Mouse (Mus musculus): ENCODE data around the gene Csnk2b. TPM values are rescaled to one million over a fixed set of nuclear protein-coding genes. Genes with fewer than 3 reads are reported as not detected.

The Csnk2b gene
- polyA plus RNA-seq, 1 experiment from 2014 or later = 246 TPM

DNA sequence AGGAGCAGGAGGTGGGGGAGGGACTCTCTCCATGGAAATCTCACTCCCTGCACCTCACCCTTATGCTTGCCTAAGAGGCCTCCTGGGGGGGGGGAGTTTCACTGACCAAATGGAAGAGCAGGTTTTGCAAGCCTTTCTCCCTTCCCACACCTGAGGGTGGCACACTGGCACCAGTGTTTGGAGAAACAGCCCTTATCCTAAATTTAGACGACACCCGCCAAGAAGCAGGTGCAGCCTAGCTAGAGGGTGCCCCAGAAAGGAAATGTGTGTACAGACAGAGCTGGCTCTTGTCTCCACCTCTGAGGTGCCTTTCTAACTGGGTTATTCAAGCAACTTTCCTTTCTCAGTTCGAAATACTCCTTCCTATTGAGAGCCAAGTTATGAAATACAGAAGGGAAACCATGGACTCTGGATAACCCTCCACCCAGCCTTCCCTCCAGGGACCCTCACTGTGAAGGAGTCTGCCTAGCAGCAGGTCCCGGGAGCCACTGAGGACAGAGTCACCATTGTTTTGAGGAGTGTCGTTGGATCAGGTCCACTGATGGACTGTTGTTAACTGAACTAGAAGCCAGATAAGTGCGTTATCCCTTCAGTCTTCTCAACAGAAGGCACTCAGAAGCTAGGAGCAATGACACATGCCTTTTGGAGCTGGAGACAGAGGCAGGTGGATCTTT is 51.2 kb downstream of the Csnk2b start:
- WGBS = 43% methylated on average over 6 of the region's 6 CpGs
- no peaks in the 10 kb centered on the region for H3K36me3 ChIP-seq
- no peak overlapping the region for H3K4me3 ChIP-seq
- no peak overlapping the region for H3K27ac ChIP-seq
- no peaks in the 10 kb centered on the region for H3K9me3 ChIP-seq
- H3K27me3 ChIP-seq (ENCODE audit: insufficient read depth, poor library complexity, severe bottlenecking) = peaks cover 49% of the 10 kb centered on the region
- DNase-seq (ENCODE audit: low spot score) = no peak
- peaks cover 14% of the 10 kb centered on the region for H3K4me1 ChIP-seq

DNA sequence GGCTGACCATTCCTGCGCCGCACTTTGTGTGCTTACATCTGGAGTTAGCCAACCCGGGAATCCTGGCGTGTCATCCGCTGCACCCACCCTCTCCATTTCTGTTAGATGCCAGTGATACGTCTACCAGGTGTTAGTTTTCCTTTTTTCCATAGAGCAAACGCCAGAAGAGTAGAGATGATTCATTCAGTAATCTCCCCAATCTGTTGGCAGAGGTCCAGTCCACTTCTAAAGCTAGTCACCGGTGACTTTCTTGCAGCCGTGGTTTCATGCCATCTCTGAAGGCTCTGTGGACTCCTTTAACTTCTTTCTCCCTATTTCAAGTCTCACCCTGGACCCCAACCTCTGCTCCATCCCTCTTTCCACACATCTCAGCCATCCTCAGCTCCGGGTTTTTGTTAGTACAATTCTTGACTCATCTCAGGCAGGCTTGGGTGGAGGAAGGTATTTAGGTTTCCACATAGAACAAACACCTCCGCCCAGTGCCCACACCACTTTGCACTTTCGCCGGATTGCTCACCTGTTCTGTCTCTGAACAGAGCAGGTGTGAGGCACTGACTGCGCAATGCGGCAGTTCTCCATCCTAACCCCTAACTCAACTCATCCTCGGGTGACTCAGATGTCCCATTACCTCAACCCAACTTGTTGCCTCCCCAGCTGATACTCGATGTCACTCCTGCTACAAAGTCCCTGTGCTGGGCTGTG is 53.5 kb downstream of the Csnk2b start:
- no peak overlapping the region for H3K4me3 ChIP-seq
- no peak for DNase-seq (ENCODE audit: low spot score)
- H3K9me3 ChIP-seq = no peaks in the 10 kb centered on the region
- no peak overlapping the region for H3K27ac ChIP-seq
- 0 out of 2 replicates have a peak, but pooled peaks cover under 1% of the 10 kb centered on the region for H3K36me3 ChIP-seq
- H3K27me3 ChIP-seq (ENCODE audit: insufficient read depth, poor library complexity, severe bottlenecking) = peaks cover 64% of the 10 kb centered on the region
- WGBS = 77% methylated on average over 17 of the region's 17 CpGs
- H3K4me1 ChIP-seq = peaks cover 25% of the 10 kb centered on the region

Other genes with a start within 250 kb of the Csnk2b start
- 2.2 and 4.1 TPM in 2 replicates for gene Zbtb12, start 242.6 kb downstream of the Csnk2b start, polyA plus RNA-seq (2016; fragmentation: Nextera tagmentation; extraction: Ambion mirVana)
- not detected in 2 replicates for gene Gm20547, start 240.0 kb downstream of the Csnk2b start, polyA plus RNA-seq (2016; fragmentation: Nextera tagmentation; extraction: Ambion mirVana)
- gene C2, start 223.8 kb downstream of the Csnk2b start, polyA plus RNA-seq (2016; fragmentation: Nextera tagmentation; extraction: Ambion mirVana) = 0.67 and 1.6 TPM in 2 replicates
- gene Ehmt2, start 223.6 kb downstream of the Csnk2b start, polyA plus RNA-seq (2016; fragmentation: Nextera tagmentation; extraction: Ambion mirVana) = 46.3 and 66.0 TPM in 2 replicates
- 0.10 and 0.41 TPM in 2 replicates for gene Slc44a4, start 207.6 kb downstream of the Csnk2b start, polyA plus RNA-seq (2016; fragmentation: Nextera tagmentation; extraction: Ambion mirVana)
- 21.3 and 25.5 TPM in 2 replicates for gene Neu1, start 190.8 kb downstream of the Csnk2b start, polyA plus RNA-seq (2016; fragmentation: Nextera tagmentation; extraction: Ambion mirVana)
- gene Hspa1b, start 162.8 kb downstream of the Csnk2b start, polyA plus RNA-seq (2016; fragmentation: Nextera tagmentation; extraction: Ambion mirVana) = 0.20 TPM in 1 of 2 replicates, not detected in the other
- gene Gm20481, start 152.1 kb downstream of the Csnk2b start, polyA plus RNA-seq (2016; fragmentation: Nextera tagmentation; extraction: Ambion mirVana) = 0.52 TPM in 1 of 2 replicates, not detected in the other
- 1.8 and 2.4 TPM in 2 replicates for gene Hspa1a, start 149.9 kb downstream of the Csnk2b start, polyA plus RNA-seq (2016; fragmentation: Nextera tagmentation; extraction: Ambion mirVana)
- gene Hspa1l, start 149.3 kb downstream of the Csnk2b start, polyA plus RNA-seq (2016; fragmentation: Nextera tagmentation; extraction: Ambion mirVana) = 1.6 and 1.7 TPM in 2 replicates
- 197 and 247 TPM in 2 replicates for gene Lsm2, start 140.2 kb downstream of the Csnk2b start, polyA plus RNA-seq (2016; fragmentation: Nextera tagmentation; extraction: Ambion mirVana)
- 112 and 166 TPM in 2 replicates for gene Vars, start 121.1 kb downstream of the Csnk2b start, polyA plus RNA-seq (2016; fragmentation: Nextera tagmentation; extraction: Ambion mirVana)
- 0.26 and 0.34 TPM in 2 replicates for gene Vwa7, start 105.5 kb downstream of the Csnk2b start, polyA plus RNA-seq (2016; fragmentation: Nextera tagmentation; extraction: Ambion mirVana)
- gene Sapcd1, start 94.0 kb downstream of the Csnk2b start, polyA plus RNA-seq (2016; fragmentation: Nextera tagmentation; extraction: Ambion mirVana) = 3.3 and 4.0 TPM in 2 replicates
- gene Msh5, start 75.3 kb downstream of the Csnk2b start, polyA plus RNA-seq (2016; fragmentation: Nextera tagmentation; extraction: Ambion mirVana) = 3.9 and 5.4 TPM in 2 replicates
- 374 and 380 TPM in 2 replicates for gene Clic1, start 72.1 kb downstream of the Csnk2b start, polyA plus RNA-seq (2016; fragmentation: Nextera tagmentation; extraction: Ambion mirVana)
- 192 and 290 TPM in 2 replicates for gene Ddah2, start 63.0 kb downstream of the Csnk2b start, polyA plus RNA-seq (2016; fragmentation: Nextera tagmentation; extraction: Ambion mirVana)
- not detected in 2 replicates for gene Ly6g6c, start 56.7 kb downstream of the Csnk2b start, polyA plus RNA-seq (2016; fragmentation: Nextera tagmentation; extraction: Ambion mirVana)
- 0.63 and 1.0 TPM in 2 replicates for gene Mpig6b, start 55.9 kb downstream of the Csnk2b start, polyA plus RNA-seq (2016; fragmentation: Nextera tagmentation; extraction: Ambion mirVana)
- 0.18 and 0.39 TPM in 2 replicates for gene Ly6g6e, start 45.2 kb downstream of the Csnk2b start, polyA plus RNA-seq (2016; fragmentation: Nextera tagmentation; extraction: Ambion mirVana)
- 2.5 and 2.6 TPM in 2 replicates for gene Ly6g6d, start 44.0 kb downstream of the Csnk2b start, polyA plus RNA-seq (2016; fragmentation: Nextera tagmentation; extraction: Ambion mirVana)
- 0.91 and 1.0 TPM in 2 replicates for gene Ly6g6f, start 36.4 kb downstream of the Csnk2b start, polyA plus RNA-seq (2016; fragmentation: Nextera tagmentation; extraction: Ambion mirVana)
- gene Abhd16a, start 32.8 kb downstream of the Csnk2b start, polyA plus RNA-seq (2016; fragmentation: Nextera tagmentation; extraction: Ambion mirVana) = 66.7 and 69.8 TPM in 2 replicates
- gene Ly6g5c, start 13.8 kb downstream of the Csnk2b start, polyA plus RNA-seq (2016; fragmentation: Nextera tagmentation; extraction: Ambion mirVana) = not detected in 2 replicates
- 0.73 and 0.99 TPM in 2 replicates for gene Ly6g5b, start 6.6 kb downstream of the Csnk2b start, polyA plus RNA-seq (2016; fragmentation: Nextera tagmentation; extraction: Ambion mirVana)
- gene Gpank1, start 598 bp downstream of the Csnk2b start, polyA plus RNA-seq (2016; fragmentation: Nextera tagmentation; extraction: Ambion mirVana) = 17.1 and 24.5 TPM in 2 replicates
- 7.4 and 11.5 TPM in 2 replicates for gene D17H6S53E, start 4.3 kb upstream of the Csnk2b start, polyA plus RNA-seq (2016; fragmentation: Nextera tagmentation; extraction: Ambion mirVana)
- gene Apom, start 10.0 kb upstream of the Csnk2b start, polyA plus RNA-seq (2016; fragmentation: Nextera tagmentation; extraction: Ambion mirVana) = 3.0 and 72.5 TPM in 2 replicates
- 51.4 and 65.5 TPM in 2 replicates for gene Bag6, start 13.1 kb upstream of the Csnk2b start, polyA plus RNA-seq (2016; fragmentation: Nextera tagmentation; extraction: Ambion mirVana)
- 137 and 161 TPM in 2 replicates for gene Prrc2a, start 42.8 kb upstream of the Csnk2b start, polyA plus RNA-seq (2016; fragmentation: Nextera tagmentation; extraction: Ambion mirVana)
- 0.85 and 2.1 TPM in 2 replicates for gene Aif1, start 54.0 kb upstream of the Csnk2b start, polyA plus RNA-seq (2016; fragmentation: Nextera tagmentation; extraction: Ambion mirVana)
- gene Lst1, start 66.4 kb upstream of the Csnk2b start, polyA plus RNA-seq (2016; fragmentation: Nextera tagmentation; extraction: Ambion mirVana) = 1.5 and 2.2 TPM in 2 replicates
- gene Ltb, start 72.4 kb upstream of the Csnk2b start, polyA plus RNA-seq (2016; fragmentation: Nextera tagmentation; extraction: Ambion mirVana) = 0.15 TPM in 1 of 2 replicates, not detected in the other
- gene Tnf, start 80.0 kb upstream of the Csnk2b start, polyA plus RNA-seq (2016; fragmentation: Nextera tagmentation; extraction: Ambion mirVana) = 0.15 TPM in 1 of 2 replicates, not detected in the other
- gene Lta, start 83.3 kb upstream of the Csnk2b start, polyA plus RNA-seq (2016; fragmentation: Nextera tagmentation; extraction: Ambion mirVana) = not detected in 2 replicates
- 0.30 TPM in 1 of 2 replicates, not detected in the other for gene Gm16181, start 98.8 kb upstream of the Csnk2b start, polyA plus RNA-seq (2016; fragmentation: Nextera tagmentation; extraction: Ambion mirVana)
- gene Atp6v1g2, start 111.6 kb upstream of the Csnk2b start, polyA plus RNA-seq (2016; fragmentation: Nextera tagmentation; extraction: Ambion mirVana) = 6.5 and 10.1 TPM in 2 replicates
- gene Nfkbil1, start 113.7 kb upstream of the Csnk2b start, polyA plus RNA-seq (2016; fragmentation: Nextera tagmentation; extraction: Ambion mirVana) = 8.4 and 10.4 TPM in 2 replicates
- 367 and 489 TPM in 2 replicates for gene Ddx39b, start 119.7 kb upstream of the Csnk2b start, polyA plus RNA-seq (2016; fragmentation: Nextera tagmentation; extraction: Ambion mirVana)
- gene H2-D1, start 140.7 kb upstream of the Csnk2b start, polyA plus RNA-seq (2016; fragmentation: Nextera tagmentation; extraction: Ambion mirVana) = 22.5 and 25.0 TPM in 2 replicates
- gene H2-Q1, start 198.4 kb upstream of the Csnk2b start, polyA plus RNA-seq (2016; fragmentation: Nextera tagmentation; extraction: Ambion mirVana) = 0.80 and 1.2 TPM in 2 replicates
- 11.2 and 15.9 TPM in 2 replicates for gene H2-Q2, start 220.2 kb upstream of the Csnk2b start, polyA plus RNA-seq (2016; fragmentation: Nextera tagmentation; extraction: Ambion mirVana)

Data from heart, embryonic 10.5 days (tissue).